Mouse (Mus musculus): ENCODE results near the gene Myo9b.

GRCm38 (mm10) chr8:71379008-71379407, 106.5 kb downstream of the Myo9b start:
- no peak for TF ChIP-seq CTCF (IDR thresholded peaks at IDR 0.05; ENCODE audit: control insufficient read depth, insufficient read depth, insufficient replicate concordance, low read depth, low read length)
- no peak for TF ChIP-seq POLR2A (IDR thresholded peaks at IDR 0.05; ENCODE audit: control insufficient read depth, low read depth, low read length)
